Mouse (Mus musculus) kidney, adult 9 months (tissue): ENCODE measurements around the gene En2.

Experiments
- DNase-seq: peaks from one replicate; pipeline ENCODE4 v3.0.0; 2022

En2 gene

DNA sequence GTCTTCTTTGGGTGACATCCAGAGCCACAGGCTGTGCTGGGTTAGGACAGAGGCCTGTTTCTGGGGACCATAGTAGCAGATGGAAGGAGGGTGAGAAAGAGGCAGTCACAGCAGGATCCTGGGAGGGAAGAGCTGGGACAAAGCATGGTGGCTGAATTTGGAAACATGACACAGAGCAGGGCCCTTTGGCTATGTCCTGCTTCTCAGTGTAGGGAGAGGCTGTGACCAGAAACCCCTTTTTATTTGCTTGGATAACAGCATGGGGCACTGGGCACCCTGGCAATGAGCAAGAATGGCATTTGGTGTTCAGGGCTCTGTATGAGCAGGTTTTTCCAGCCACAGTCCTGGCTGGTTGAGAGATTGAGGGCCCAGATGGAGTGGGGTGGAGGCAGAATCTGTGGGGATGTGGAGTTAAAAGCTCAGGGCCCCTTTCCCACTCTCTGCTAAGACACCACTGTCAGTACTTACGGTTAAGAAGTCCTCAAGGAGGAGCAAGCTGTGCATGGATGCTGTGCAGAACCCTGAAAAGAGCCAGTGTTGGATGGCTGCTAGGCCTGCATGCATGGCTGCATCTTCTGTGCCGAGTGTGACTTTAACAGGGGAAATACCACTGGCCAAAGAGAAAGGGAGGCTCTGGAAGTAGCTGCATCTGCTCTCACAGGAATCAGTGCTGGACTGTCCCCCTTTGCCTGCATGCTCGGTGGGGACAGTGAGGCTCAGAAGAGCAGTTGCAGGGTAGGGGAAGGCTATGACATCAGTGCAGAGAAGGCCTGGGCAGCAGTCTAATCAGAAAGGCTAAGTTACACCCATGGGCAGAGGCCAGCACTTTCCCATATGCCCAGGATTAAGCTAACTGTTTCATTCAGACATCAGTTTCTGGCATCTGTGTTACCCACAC lies 26.0 kb downstream of the En2 start:
- DNase-seq, result no peak

DNA sequence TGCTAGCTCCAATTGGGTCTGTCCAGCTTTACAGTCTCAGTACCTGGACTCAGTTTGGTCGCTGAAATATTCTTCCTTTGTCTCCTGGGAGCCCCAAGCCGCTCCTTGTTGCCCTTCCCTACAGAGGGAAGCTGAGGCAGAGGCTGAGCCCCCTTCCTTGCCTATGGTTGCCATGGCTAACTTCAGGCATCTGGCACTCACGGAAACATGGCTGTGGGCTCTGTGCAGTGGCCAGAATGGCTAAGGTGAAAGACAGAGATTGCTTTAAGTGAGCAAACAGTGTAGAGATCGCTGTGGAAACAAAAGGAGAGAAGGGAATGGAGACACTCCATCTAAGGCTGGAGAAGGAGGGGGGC lies 26.6 kb downstream of the En2 start:
- DNase-seq, result no peak

GRCm38 (mm10) chr5:28195473-28195872 lies 30.0 kb downstream of the En2 start:
- DNase-seq, result no peak

DNA sequence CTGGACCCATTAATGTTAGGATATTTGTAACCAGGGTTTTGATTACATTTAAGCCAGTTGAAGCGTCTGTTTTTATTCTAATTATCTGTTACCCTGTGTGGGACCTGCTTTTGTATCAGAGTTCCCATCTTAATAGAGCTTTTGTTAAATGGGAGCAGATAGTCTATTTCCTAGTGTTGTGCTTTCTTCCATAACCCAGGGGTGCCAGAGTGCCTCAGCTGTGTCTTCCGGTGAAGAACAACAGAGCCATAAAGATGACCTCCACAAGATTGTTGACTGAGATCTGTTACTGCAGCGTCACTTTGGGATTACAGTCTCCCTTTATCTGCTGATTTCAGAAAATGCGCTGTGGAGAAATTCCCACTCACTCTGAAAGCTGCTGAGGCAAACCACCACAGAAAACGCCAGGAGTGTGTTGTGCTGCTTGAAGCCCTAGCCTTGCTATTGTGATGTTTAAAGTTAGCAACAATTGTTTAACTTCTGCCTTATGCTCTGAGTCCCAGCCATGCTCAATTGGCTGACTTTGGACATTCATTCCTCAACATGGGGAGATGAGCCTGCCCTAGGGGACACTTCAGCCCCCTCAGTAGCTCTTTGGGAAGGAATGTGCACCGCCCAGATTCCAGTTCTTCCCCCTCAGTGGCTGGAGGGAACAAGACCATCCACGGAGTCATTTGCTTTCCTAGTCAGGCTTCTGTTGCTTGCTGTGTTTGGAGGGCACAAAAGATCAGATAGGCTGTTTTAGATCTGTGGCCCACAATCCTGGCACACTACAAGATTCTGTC lies 33.8 kb downstream of the En2 start:
- DNase-seq, result no peak

GRCm38 (mm10) chr5:28203086-28203485 lies 37.6 kb downstream of the En2 start:
- DNase-seq, result no peak

DNA sequence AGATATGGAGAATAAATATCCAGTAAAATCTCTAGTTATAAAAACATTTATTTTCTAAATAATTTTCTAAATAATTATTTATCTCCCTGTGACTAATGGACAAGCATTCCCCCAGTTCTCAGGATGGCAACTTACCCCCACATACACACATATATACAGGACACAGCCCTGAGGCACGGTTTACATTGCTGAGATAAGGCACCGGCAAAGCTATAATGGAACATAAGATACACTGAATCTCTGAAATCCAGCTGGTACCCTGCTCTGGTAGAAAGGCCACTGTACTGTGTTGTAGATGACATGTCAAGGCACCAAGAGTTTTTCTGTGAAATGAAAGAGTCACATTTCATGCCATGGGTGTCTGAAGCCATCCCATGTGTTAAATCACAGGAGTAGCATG lies 39.2 kb downstream of the En2 start:
- no peak for DNase-seq

DNA sequence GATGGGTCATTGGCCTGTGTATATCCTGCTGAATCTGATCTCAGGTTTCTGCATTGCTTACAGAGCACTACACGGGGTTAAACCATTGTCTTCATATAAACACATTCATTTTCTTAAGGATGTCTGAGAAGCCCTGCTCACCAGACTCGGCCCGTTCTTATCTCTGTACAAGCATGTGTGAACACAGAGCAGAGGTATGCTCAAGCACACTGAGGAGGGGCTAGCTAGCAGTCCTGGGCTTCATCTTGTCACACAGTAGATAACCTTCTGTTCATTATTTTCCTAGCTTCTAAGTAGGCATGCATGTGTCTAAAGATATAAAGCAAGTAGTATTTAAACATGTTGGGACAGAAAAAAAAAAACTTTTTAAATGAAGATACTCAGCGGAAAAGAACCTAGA lies 41.0 kb downstream of the En2 start:
- DNase-seq, result no peak

- DNase-seq, result no peak
Measured at GRCm38 (mm10) chr5:28207043-28207442, 41.5 kb downstream of the En2 start.

- no peak for DNase-seq
Measured at GRCm38 (mm10) chr5:28208726-28209520, 43.4 kb downstream of the En2 start.

DNA sequence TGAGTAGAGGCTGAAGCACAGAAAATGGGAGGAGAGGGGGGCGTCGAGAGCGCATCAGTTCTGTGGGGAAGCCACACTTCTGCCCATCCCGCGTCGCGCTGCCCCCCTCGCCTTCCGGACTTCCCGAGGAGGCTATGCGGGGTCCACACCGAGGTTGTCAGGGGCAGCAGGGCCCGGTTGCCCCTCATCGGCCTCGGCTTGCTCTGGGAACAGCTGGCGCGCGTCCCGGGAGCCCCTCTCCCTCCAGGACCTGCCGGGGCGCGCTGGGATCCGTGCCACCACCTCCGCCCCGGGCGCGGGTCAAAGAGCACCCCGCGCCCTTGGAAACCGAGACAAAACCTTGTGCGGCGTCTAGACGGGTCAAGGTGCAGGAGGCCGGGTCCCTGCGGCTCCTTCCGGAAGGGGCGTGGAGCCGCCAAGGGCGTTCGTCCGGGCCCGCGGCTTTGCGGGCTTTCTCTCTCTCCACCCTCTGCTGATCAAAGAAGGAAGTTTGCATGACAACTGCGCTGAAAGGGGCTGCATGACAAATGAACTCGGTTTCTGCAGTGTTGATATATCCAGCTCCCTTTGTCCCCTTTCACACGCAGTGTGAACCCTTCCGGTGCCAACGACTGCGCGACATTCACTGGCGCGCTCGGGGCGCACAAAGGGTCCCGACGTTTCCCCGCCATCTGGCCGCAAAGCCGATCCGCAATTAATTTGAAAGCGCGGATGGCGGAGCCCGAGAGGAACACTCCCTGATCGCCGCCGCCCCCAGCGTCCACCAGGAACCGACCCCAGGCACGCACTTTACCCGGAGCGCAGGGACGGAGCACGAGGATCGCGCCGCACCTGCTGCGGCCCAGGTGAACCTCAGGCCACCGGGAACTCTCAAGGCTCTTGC lies 44.3 kb downstream of the En2 start:
- DNase-seq, result peak; percentile 47

DNA sequence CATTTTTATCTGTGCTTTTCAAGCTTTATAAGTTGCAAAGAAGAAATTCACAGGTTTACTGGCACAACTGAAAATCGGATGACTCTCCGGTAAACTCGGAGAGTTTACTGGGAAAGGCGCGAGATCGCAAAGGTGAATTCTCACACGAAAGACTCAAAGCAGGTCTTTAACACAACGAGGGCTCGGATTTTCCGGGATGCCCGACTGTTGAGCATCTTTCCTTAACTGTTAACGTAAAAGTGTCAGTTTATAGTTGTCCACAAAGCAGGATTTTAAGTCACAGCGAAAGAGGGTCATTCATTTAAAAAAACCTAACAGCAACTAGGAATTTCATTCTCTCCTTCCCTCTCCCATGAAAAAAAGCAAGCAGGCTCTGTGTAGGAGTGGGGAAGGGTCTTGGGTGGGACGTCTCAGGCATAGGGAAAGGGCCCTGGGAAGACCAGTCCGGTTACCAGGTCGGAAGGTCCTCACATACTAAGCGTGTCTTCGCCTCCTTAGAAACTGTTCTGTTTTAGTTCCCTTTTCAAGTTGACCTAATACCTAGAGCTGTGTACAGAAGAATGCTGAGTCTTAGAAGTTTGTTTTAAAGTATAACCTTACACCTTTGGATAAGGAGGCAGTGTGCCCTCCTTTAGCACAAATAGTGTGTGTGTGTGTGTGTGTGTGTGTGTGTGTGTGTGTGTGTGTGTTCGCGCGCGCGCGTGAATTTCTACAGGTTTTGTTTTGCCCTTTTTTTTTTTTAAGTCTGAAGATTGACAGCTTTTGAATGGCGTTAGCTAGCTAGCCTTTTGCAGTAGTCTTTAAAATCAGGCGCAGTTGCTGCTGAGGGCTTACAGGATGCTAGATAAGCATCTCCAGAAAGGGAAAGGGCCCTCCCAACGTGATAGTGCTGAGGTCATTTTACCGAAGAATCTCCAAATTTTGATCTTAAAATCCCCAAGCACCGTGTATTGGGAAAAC lies 45.4 kb downstream of the En2 start:
- DNase-seq, result peak; percentile 3

- no peak for DNase-seq
Measured at GRCm38 (mm10) chr5:28211651-28212310, 46.3 kb downstream of the En2 start.

DNA sequence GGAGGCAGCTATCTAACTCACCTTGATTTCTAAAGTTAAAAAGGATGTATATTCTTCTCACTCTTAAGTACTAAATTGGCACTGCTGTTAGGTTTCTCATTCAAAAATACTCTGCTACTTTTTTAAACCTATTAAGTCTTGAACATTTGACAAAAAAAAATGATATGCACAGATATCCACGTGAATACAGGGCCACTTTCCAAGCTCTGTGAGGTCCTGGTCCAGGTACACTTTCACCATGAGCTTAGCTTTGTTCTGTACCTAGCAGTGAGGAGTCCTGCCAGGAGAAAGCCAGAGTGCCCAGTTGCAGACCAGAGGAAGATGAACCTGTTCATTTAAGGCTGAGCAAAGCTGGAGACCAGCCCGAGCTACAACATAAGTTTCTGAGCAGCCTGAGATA lies 47.9 kb downstream of the En2 start:
- DNase-seq, result no peak

GRCm38 (mm10) chr5:28219596-28219995 lies 54.1 kb downstream of the En2 start:
- no peak for DNase-seq
